In the genomic region with DNA sequence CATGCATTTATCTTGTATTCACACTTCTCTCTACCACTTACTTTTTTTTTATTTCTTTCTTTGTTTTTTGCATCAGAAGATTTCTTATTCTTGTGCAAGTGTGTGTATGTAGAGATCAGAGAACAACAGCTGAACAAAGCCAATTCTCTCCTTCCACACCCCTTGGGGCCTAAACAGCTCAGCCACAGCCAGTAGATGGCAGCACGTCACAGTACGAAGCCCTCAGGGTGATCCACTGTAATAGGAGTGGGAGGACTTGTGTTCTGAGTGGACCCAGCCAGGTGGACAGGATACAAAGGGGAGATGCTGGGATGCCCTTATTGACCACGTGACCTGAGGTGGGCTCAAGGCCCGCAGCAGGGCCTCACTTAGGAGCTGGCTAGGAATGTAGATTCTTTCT, we compare ENCODE assay signal across 8 mouse cellular contexts. TPM values are rescaled to one million over a fixed set of nuclear protein-coding genes. Genes with fewer than 3 reads are reported as not detected.
DNase-seq lines count a peak whose midpoint lies in the region; ATAC-seq and TF ChIP-seq lines count a peak whose summit lies in the region.

No protein-coding gene starts in this region.

- no peak overlapping the region for H3K27ac ChIP-seq in embryonic facial prominence, embryonic 10.5 days (replicated peaks)
- no peak overlapping the region for H3K27ac ChIP-seq in heart, adult 2 months
- no peak overlapping the region for H3K27ac ChIP-seq in limb, embryonic 12.5 days
- no peak overlapping the region for H3K27ac ChIP-seq in stomach, embryonic 15.5 days

- no peak overlapping the region for H3K4me3 ChIP-seq in embryonic facial prominence, embryonic 10.5 days
- no peak overlapping the region for H3K4me3 ChIP-seq in heart, adult 2 months
- H3K4me3 ChIP-seq in limb, embryonic 12.5 days (replicated peaks) = no peak overlapping the region
- H3K4me3 ChIP-seq in stomach, embryonic 15.5 days (replicated peaks) = no peak overlapping the region

- intact Hi-C loops in heart, adult 2 months (cut with DNase I) = loop anchor here (1.0 to 10.0 kb wide), 5 partner anchors 30 to 265 kb away; a partner anchor contains a TSS

- no peak for TF ChIP-seq POLR2A in heart, adult 2 months (IDR thresholded peaks at IDR 0.05; ENCODE audit: insufficient read depth, low read depth, low read length)

- TF ChIP-seq EP300 in heart, adult 2 months (IDR thresholded peaks at IDR 0.05; ENCODE audit: insufficient read depth, low read depth, low read length) = peak; percentile 94

- ATAC-seq in limb, embryonic 12.5 days (ENCODE audit: insufficient number of reproducible peaks, insufficient read depth, low FRiP score, low TSS enrichment, low read depth) = peak; percentile 56; the same call in 1 of the 2 replicates
- ATAC-seq in stomach, embryonic 15.5 days (ENCODE audit: insufficient read depth, low FRiP score, low read depth) = peak; percentile 82; the same call in 1 of the 2 replicates

- H3K27me3 ChIP-seq in embryonic facial prominence, embryonic 10.5 days (replicated peaks; ENCODE audit: low read depth, poor library complexity, severe bottlenecking) = no peaks in the 10 kb centered on the region
- no peaks in the 10 kb centered on the region for H3K27me3 ChIP-seq in heart, adult 2 months (ENCODE audit: control insufficient read depth, insufficient read depth, low read length)
- peaks cover 4% of the 10 kb centered on the region; the same call in 1 of the 2 replicates for H3K27me3 ChIP-seq in limb, embryonic 12.5 days
- no peaks in the 10 kb centered on the region for H3K27me3 ChIP-seq in stomach, embryonic 15.5 days (replicated peaks)

- WGBS in embryonic facial prominence, embryonic 10.5 days = 9% methylated on average over 4 of the region's 4 CpGs
- WGBS in heart, adult 2 months = 4% methylated on average over 4 of the region's 4 CpGs
- 8% methylated on average over 4 of the region's 4 CpGs for WGBS in limb, embryonic 12.5 days
- WGBS in stomach, embryonic 15.5 days = 6% methylated on average over 4 of the region's 4 CpGs

- H3K36me3 ChIP-seq in embryonic facial prominence, embryonic 10.5 days (replicated peaks) = no peaks in the 10 kb centered on the region
- H3K36me3 ChIP-seq in heart, adult 2 months (ENCODE audit: control insufficient read depth, insufficient read depth, low read length) = no peaks in the 10 kb centered on the region
- no peaks in the 10 kb centered on the region for H3K36me3 ChIP-seq in limb, embryonic 12.5 days
- no peaks in the 10 kb centered on the region for H3K36me3 ChIP-seq in stomach, embryonic 15.5 days

- no peaks in the 10 kb centered on the region for H3K9me3 ChIP-seq in embryonic facial prominence, embryonic 10.5 days
- H3K9me3 ChIP-seq in limb, embryonic 12.5 days = no peaks in the 10 kb centered on the region
- no peaks in the 10 kb centered on the region for H3K9me3 ChIP-seq in stomach, embryonic 15.5 days

- peak; percentile 77 for DNase-seq in A20 (ENCODE audit: low read depth, low spot score)
- DNase-seq in adrenal gland, adult 2 months = peak; percentile 80
- DNase-seq in embryonic facial prominence, embryonic 10.5 days (ENCODE audit: low spot score) = peak; percentile 71
- DNase-seq in heart, adult 2 months = peak; percentile 78 to 85
- peak; percentile 81 for DNase-seq in kidney, adult 18-20 months
- peak; percentile 91 for DNase-seq in naive thymus-derived CD4-positive, alpha-beta T cell, adult 2 months (ENCODE audit: low read depth)

- H3K4me1 ChIP-seq in embryonic facial prominence, embryonic 10.5 days = peaks cover 3% of the 10 kb centered on the region
- no peaks in the 10 kb centered on the region; the same call in 1 of the 2 replicates for H3K4me1 ChIP-seq in heart, adult 2 months (ENCODE audit: control insufficient read depth, insufficient read depth, low read length)
- peaks cover 7% of the 10 kb centered on the region for H3K4me1 ChIP-seq in limb, embryonic 12.5 days (replicated peaks)
- no peaks in the 10 kb centered on the region for H3K4me1 ChIP-seq in stomach, embryonic 15.5 days

- TF ChIP-seq CTCF in heart, adult 2 months (IDR thresholded peaks at IDR 0.05) = peak; percentile 96

- H3K79me2 ChIP-seq in heart, adult 2 months (replicated peaks; ENCODE audit: control insufficient read depth, insufficient read depth, low read length) = no peaks in the 10 kb centered on the region

- H3K4me2 ChIP-seq in limb, embryonic 12.5 days = no peak overlapping the region
- H3K4me2 ChIP-seq in stomach, embryonic 15.5 days = no peak overlapping the region

- no peak overlapping the region for H3K9ac ChIP-seq in heart, adult 2 months (ENCODE audit: low read depth, low read length)
- no peak overlapping the region for H3K9ac ChIP-seq in limb, embryonic 12.5 days (replicated peaks)
- H3K9ac ChIP-seq in stomach, embryonic 15.5 days = no peak overlapping the region

RNA-seq across cellular contexts. Expression of a gene that starts 5.3 kb away (rescaled TPM):
- 1 to 10 TPM in 1 of 2 experiments, under 1 TPM in 1; 0.92 to 2.5 TPM for total RNA-seq in adrenal gland, adult 2 months (2021)
- polyA plus RNA-seq in adrenal gland, adult 2 months (2012; rRNA removed) = 1.8 and 2.1 TPM in 2 replicates
- polyA plus RNA-seq in embryonic facial prominence, embryonic 10.5 days (2016; fragmentation: Nextera tagmentation; extraction: Ambion mirVana) = 0.15 and 0.43 TPM in 2 replicates
- total RNA-seq in heart, adult 2 months (2021) = under 1 TPM; 0.23 to 0.59 TPM
- polyA plus RNA-seq in heart, adult 2 months (2012; rRNA removed) = 0.64 and 0.88 TPM in 2 replicates
- polyA plus RNA-seq in limb, embryonic 12.5 days (2016; fragmentation: Nextera tagmentation; extraction: Ambion mirVana) = 0.22 and 0.45 TPM in 2 replicates
- 0.71 and 0.90 TPM in 2 replicates for polyA plus RNA-seq in stomach, embryonic 15.5 days (2015; fragmentation: Nextera tagmentation; extraction: Ambion mirVana)

RNA-seq across cellular contexts. Expression of a gene that starts 16.2 kb away (rescaled TPM):
- 100 to 1,000 TPM in 1 of 2 experiments, 10 to 100 TPM in 1; 99.4 to 128 TPM for total RNA-seq in adrenal gland, adult 2 months (2021)
- polyA plus RNA-seq in adrenal gland, adult 2 months (2012; rRNA removed) = 5.5 and 8.6 TPM in 2 replicates
- polyA plus RNA-seq in embryonic facial prominence, embryonic 10.5 days (2016; fragmentation: Nextera tagmentation; extraction: Ambion mirVana) = 177 and 186 TPM in 2 replicates
- 10 to 100 TPM; 58.8 to 81.2 TPM for total RNA-seq in heart, adult 2 months (2021)
- polyA plus RNA-seq in heart, adult 2 months (2012; rRNA removed) = 14.9 and 35.4 TPM in 2 replicates
- polyA plus RNA-seq in limb, embryonic 12.5 days (2016; fragmentation: Nextera tagmentation; extraction: Ambion mirVana) = 209 and 220 TPM in 2 replicates
- 172 and 178 TPM in 2 replicates for polyA plus RNA-seq in stomach, embryonic 15.5 days (2015; fragmentation: Nextera tagmentation; extraction: Ambion mirVana)

RNA-seq across cellular contexts. Expression of a gene that starts 30.7 kb away (rescaled TPM):
- total RNA-seq in adrenal gland, adult 2 months (2021) = 10 to 100 TPM; 82.7 to 86.3 TPM
- polyA plus RNA-seq in adrenal gland, adult 2 months (2012; rRNA removed) = 31.8 and 35.2 TPM in 2 replicates
- 45.4 and 46.8 TPM in 2 replicates for polyA plus RNA-seq in embryonic facial prominence, embryonic 10.5 days (2016; fragmentation: Nextera tagmentation; extraction: Ambion mirVana)
- 10 to 100 TPM; 30.4 to 34.6 TPM for total RNA-seq in heart, adult 2 months (2021)
- polyA plus RNA-seq in heart, adult 2 months (2012; rRNA removed) = 24.0 and 25.3 TPM in 2 replicates
- polyA plus RNA-seq in limb, embryonic 12.5 days (2016; fragmentation: Nextera tagmentation; extraction: Ambion mirVana) = 47.0 and 51.0 TPM in 2 replicates
- 93.2 and 96.3 TPM in 2 replicates for polyA plus RNA-seq in stomach, embryonic 15.5 days (2015; fragmentation: Nextera tagmentation; extraction: Ambion mirVana)

RNA-seq across cellular contexts. Expression of a gene that starts 34.3 kb away (rescaled TPM):
- total RNA-seq in adrenal gland, adult 2 months (2021) = 100 to 1,000 TPM in 1 of 2 experiments, 10 to 100 TPM in 1; 84.2 to 139 TPM
- 111 and 117 TPM in 2 replicates for polyA plus RNA-seq in adrenal gland, adult 2 months (2012; rRNA removed)
- polyA plus RNA-seq in embryonic facial prominence, embryonic 10.5 days (2016; fragmentation: Nextera tagmentation; extraction: Ambion mirVana) = 377 and 383 TPM in 2 replicates
- total RNA-seq in heart, adult 2 months (2021) = 10 to 100 TPM; 45.3 to 49.1 TPM
- 28.8 and 37.7 TPM in 2 replicates for polyA plus RNA-seq in heart, adult 2 months (2012; rRNA removed)
- polyA plus RNA-seq in limb, embryonic 12.5 days (2016; fragmentation: Nextera tagmentation; extraction: Ambion mirVana) = 392 and 402 TPM in 2 replicates
- 204 and 211 TPM in 2 replicates for polyA plus RNA-seq in stomach, embryonic 15.5 days (2015; fragmentation: Nextera tagmentation; extraction: Ambion mirVana)

RNA-seq across cellular contexts. Expression of a gene that starts 56.4 kb away (rescaled TPM):
- 10 to 100 TPM; 42.7 to 71.0 TPM for total RNA-seq in adrenal gland, adult 2 months (2021)
- 33.9 and 35.3 TPM in 2 replicates for polyA plus RNA-seq in adrenal gland, adult 2 months (2012; rRNA removed)
- polyA plus RNA-seq in embryonic facial prominence, embryonic 10.5 days (2016; fragmentation: Nextera tagmentation; extraction: Ambion mirVana) = 64.3 and 68.6 TPM in 2 replicates
- total RNA-seq in heart, adult 2 months (2021) = 10 to 100 TPM; 72.6 to 80.4 TPM
- 71.9 and 96.9 TPM in 2 replicates for polyA plus RNA-seq in heart, adult 2 months (2012; rRNA removed)
- polyA plus RNA-seq in limb, embryonic 12.5 days (2016; fragmentation: Nextera tagmentation; extraction: Ambion mirVana) = 78.5 and 81.5 TPM in 2 replicates
- polyA plus RNA-seq in stomach, embryonic 15.5 days (2015; fragmentation: Nextera tagmentation; extraction: Ambion mirVana) = 88.5 and 90.4 TPM in 2 replicates
